Mouse (Mus musculus): ENCODE results near the gene Rnf167.
A peak's percentile ranks its signal among the peaks of the same experiment; 100 is the strongest.

Rnf167 gene

DNA sequence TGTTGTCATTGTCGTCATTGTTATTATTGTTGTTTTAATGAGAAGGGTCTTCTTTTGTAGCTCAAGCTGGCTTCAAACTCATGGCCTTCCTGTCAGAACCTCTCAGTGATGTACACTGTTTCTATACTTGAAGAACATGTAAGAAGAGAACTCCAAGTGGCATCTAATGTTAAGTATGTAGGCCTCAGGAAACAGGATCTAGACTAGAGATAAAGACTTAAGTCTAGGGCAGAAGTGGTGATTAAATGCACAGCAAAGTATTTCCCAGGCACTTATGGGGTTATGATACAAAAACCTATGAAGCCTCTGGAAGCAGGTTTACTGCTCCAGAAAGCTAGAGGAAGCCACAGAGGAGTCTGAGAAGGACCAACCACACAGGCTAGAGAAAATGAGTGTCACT, 8.7 kb upstream of the Rnf167 start:
- no peak for DNase-seq

DNA sequence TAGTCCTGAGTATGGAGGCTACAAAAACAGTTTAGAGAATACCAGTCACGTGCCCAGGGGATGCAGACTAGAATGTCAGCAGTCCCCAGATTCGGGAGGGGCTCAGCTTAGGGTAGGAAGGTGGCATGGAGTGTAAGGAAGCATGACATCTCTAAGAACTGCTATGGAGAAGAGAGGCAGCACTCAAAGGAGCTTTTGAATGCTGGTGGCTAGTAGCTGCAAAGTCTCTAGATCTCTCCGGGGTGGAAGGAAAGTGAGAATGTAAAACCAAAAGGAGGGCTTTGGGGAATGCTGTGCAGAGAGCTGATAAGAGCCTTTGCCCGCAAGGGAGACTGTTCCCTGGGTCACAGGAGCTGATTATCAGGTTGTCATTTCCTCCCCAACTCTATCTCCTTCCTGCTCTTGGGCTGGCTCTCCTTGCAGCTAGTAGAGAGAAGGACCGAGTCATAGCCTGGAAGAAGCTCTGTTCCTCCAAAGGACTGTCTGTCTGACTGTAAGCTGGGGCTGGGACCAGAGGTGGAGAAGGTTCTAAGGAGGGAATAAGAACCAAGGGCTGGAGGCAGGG, 8.2 kb upstream of the Rnf167 start, which contains the start of gene Gp1ba:
Gene Gp1ba (plus strand): TSS at position 409 of the 565 bp plus-strand sequence.
- DNase-seq: no peak

GRCm38 (mm10) chr11:70639976-70640375, 7.1 kb upstream of the Rnf167 start:
- no peak for DNase-seq

- no peak for DNase-seq
Observed at GRCm38 (mm10) chr11:70641241-70641640, 5.8 kb upstream of the Rnf167 start.

DNA sequence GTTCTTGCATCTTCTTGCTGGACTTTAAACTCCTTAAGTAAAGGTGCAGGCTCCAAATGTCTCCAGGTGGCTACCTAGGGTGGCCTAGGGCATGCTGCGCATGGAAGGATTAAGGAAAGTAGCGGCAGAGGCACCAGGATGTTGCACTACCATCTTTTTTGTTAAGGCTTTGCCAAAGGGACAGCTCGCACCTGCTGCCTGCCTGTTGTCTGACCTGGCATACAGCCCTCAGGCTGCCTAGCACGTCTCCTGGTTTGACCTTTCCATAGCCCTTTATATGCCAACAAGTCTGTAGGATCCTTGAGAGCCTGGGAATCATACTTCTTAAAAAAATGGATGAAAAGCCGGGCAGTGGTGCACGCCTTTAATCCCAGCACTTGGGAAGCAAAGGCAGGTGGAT, 4.0 kb upstream of the Rnf167 start:
- DNase-seq: no peak

- DNase-seq: no peak
Observed at GRCm38 (mm10) chr11:70644564-70645103, 2.4 kb upstream of the Rnf167 start.

GRCm38 (mm10) chr11:70645461-70646258, 1.4 kb upstream of the Rnf167 start:
- DNase-seq: no peak

GRCm38 (mm10) chr11:70646259-70646555, 828 bp upstream of the Rnf167 start:
- DNase-seq: no peak

GRCm38 (mm10) chr11:70647716-70648420, 833 bp downstream of the Rnf167 start:
- DNase-seq: no peak

GRCm38 (mm10) chr11:70648512-70648911, 1.5 kb downstream of the Rnf167 start:
- DNase-seq: no peak

DNA sequence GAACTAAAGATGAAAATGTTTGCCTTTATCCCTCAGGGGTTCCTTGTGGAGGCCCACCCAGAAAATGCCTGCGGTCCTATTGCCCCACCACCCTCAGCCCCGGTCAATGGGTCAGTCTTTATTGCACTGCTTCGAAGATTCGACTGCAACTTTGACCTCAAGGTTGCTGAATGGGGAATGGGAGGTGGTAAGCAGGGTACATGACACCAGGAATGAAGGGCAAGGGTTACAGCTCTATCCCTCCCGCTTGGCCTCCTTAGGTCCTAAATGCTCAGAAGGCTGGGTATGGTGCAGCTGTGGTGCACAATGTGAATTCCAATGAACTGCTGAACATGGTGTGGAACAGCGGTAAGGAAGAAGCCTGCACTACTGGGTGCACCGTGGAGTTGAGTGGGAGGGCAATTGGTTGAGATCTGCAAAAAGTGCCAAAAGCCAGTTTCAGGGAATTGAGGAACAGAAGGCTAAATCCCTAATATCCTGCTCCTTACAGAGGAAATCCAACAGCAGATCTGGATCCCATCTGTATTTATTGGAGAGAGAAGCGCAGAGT, 2.2 kb downstream of the Rnf167 start:
- DNase-seq: no peak

DNA sequence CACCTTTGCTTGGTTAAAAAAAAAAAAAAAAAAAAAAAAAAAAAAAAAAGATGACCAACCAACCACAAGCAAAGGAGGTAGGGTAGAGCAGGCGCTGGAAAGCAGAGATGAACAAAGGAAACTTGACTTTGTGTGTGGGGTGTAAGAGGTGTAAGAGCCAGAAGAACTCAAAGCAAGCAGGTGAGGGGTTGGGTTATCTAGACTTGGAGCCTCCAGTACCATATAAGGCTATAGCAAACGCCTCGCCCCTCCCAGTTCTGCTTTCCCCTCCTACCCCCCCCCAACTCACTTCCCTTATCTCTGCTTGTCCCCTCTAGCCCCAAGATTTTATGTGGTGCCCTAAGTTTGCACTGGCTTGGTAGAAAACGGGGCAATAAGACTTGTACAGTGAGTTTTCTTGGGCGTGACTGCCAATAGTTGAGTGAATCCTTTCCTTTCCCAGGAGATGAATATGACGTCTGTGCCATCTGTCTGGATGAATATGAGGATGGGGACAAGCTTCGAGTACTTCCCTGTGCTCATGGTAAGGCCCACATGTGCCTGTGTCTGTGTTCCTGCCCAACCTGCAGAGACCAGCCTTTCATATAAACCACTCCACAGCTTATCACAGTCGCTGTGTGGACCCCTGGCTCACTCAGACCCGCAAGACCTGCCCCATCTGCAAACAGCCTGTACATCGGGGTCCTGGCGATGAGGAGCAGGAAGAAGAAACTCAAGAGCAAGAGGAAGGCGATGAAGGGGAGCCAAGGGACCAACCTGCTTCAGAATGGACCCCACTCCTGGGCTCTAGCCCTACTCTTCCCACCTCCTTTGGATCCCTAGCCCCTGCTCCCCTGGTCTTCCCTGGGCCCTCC, 3.5 kb downstream of the Rnf167 start:
- no peak for DNase-seq

DNA sequence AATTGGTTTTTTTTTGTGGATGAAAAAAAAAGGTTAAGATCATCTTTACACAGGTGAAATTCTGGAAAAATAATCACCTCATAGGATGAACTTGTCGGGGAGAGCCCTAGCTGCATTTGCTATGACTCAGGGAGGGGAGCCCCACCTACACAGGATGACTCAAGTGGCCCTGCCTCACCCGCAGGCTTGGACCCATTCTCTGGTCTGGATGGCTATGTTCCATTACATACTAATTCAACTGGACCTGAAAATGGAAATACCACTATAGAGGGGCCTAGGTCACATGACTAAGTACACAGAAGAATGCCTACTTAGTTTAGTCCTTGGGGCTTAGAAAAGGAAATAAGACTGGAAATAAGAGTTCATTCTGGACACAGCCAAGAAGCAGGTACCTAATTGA, 4.4 kb downstream of the Rnf167 start:
- DNase-seq: no peak

- DNase-seq: no peak
Observed at GRCm38 (mm10) chr11:70652029-70652883, 5.2 kb downstream of the Rnf167 start.

GRCm38 (mm10) chr11:70652884-70653344, 5.9 kb downstream of the Rnf167 start:
- DNase-seq: no peak

- peak; percentile 89 for DNase-seq
Observed at GRCm38 (mm10) chr11:70653345-70654197, 6.5 kb downstream of the Rnf167 start.

GRCm38 (mm10) chr11:70654198-70654922, 7.3 kb downstream of the Rnf167 start, which contains the start of gene Pfn1:
Pfn1 (minus strand) TSS chr11:70654644.
- peak; percentile 84 for DNase-seq

DNA sequence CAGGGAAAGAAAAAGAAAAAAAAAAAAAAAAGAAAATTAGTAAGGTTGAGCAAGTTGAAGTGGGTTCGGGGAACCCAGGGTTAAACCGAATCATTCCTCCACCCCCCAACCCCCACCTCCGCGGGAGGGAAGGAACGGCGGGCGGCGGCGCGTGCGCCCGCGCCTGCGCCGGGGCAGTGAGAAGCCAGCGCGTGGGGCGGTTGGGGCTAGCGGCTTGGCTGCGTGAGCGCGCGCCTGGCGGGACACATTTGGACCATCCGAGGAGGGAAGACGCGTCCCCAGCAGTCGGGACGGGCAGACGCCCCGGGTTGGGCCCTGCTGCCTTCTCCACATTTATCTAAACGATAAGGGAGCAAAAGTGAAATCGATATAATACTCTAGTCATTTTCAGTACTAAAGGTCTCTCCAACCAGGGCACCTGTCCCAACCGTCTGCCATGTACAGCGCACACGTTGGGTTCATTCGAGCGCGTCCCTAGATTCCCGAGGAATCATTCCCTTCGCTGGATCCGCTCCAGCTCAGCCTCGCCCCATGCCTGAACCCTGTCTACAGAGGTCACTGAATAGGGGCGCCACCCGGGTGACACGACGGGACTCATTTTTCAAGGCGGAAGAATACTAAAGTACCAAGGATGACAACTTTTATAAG, 8.0 kb downstream of the Rnf167 start:
- peak; percentile 88 for DNase-seq
